Comparison of ENCODE assay signal across 8 mouse cellular contexts in genomic region chr17:31529314-31529713, GRCm38 (mm10).
DNase-seq lines count a peak whose midpoint lies in the region; ATAC-seq lines count a peak whose summit lies in the region.

No protein-coding gene starts in this region.

- no peak for ATAC-seq in cerebellum, adult (ENCODE audit: insufficient number of reproducible peaks, low FRiP score, low TSS enrichment)

- DNase-seq in cerebellum, postnatal 10 days: peak; percentile 71 to 76
- DNase-seq in cerebellum, adult 9-10 months: no peak
- peak; percentile 43 for DNase-seq in urinary bladder, postnatal 25 days (ENCODE audit: low spot score)
- DNase-seq in urinary bladder, postnatal 10 days (ENCODE audit: low spot score): no peak
- peak; percentile 70 for DNase-seq in induced T-regulatory cell, adult 2 months (ENCODE audit: low read depth)
- DNase-seq in lung, postnatal 10 days: peak; percentile 66
- DNase-seq in thymus, postnatal 36 days: peak; percentile 19 to 31

Comparison
In these comparisons a context has a peak if more than half of its experiments do, and no peak if none do; other contexts are left out.
1. DNase-seq: peak in cerebellum, postnatal 10 days (2 of 2), urinary bladder, postnatal 25 days (single experiment), induced T-regulatory cell, adult 2 months (single experiment), lung, postnatal 10 days (single experiment) and thymus, postnatal 36 days (2 of 2); none in cerebellum, adult 9-10 months (single experiment) and urinary bladder, postnatal 10 days (single experiment).